ENCODE assay signal across 23 mouse cellular contexts in genomic region chr9:46468306-46468705, GRCm38 (mm10).
DNase-seq lines count a peak whose midpoint lies in the region; ATAC-seq lines count a peak whose summit lies in the region.
"Had no signal": no experiment of that assay in that cellular context is flagged by ENCODE, and none has a peak within 500 bp of the region (broad histone marks: within the 10 kb centered on the region; RNA-seq: fewer than 3 reads in every experiment).

No protein-coding gene starts in this region.

- 0 out of 2 replicates have a peak, but pooled peaks cover 2% of the 10 kb centered on the region for H3K9me3 ChIP-seq in forebrain, embryonic 14.5 days (replicated peaks; ENCODE audit: control insufficient read depth, low read length)
- peaks cover 6% of the 10 kb centered on the region; the same call in 1 of the 2 replicates for H3K9me3 ChIP-seq in forebrain, embryonic 10.5 days
- peaks cover 4% of the 10 kb centered on the region; the same call in 1 of the 2 replicates for H3K9me3 ChIP-seq in kidney, embryonic 16.5 days (ENCODE audit: low read length)
- H3K9me3 ChIP-seq: embryonic facial prominence, embryonic 15.5 days; heart, embryonic 15.5 days; hindbrain, embryonic 13.5 days had no signal

- H3K9ac ChIP-seq in forebrain, embryonic 14.5 days (ENCODE audit: low read length): no peak overlapping the region
- H3K9ac ChIP-seq in kidney, embryonic 16.5 days (replicated peaks; ENCODE audit: low read length): no peak overlapping the region
- H3K9ac ChIP-seq: embryonic facial prominence, embryonic 15.5 days; heart, embryonic 15.5 days; hindbrain, embryonic 13.5 days had no signal

- 8% methylated on average over 2 of the region's 2 CpGs for WGBS in forebrain, embryonic 14.5 days
- 28% methylated on average over 2 of the region's 2 CpGs for WGBS in forebrain, embryonic 10.5 days
- 20% methylated on average over 2 of the region's 2 CpGs for WGBS in kidney, embryonic 16.5 days

- H3K4me3 ChIP-seq in forebrain, embryonic 14.5 days (ENCODE audit: low read depth, low read length): no peak overlapping the region
- no peak overlapping the region for H3K4me3 ChIP-seq in forebrain, embryonic 10.5 days
- H3K4me3 ChIP-seq in kidney, embryonic 16.5 days (ENCODE audit: low read length): no peak overlapping the region
- H3K4me3 ChIP-seq: embryonic facial prominence, embryonic 15.5 days; erythroblast, embryonic 14.5 days; heart, adult 2 months; heart, embryonic 15.5 days; hindbrain, embryonic 13.5 days had no signal

- no peak for ATAC-seq in forebrain, embryonic 14.5 days
- peak; percentile 46 for ATAC-seq in kidney, embryonic 16.5 days (ENCODE audit: low FRiP score, low TSS enrichment)
- ATAC-seq: CD4-positive, CD25-positive, alpha-beta regulatory T cell, adult 4 months; forebrain, embryonic 16.5 days had no signal

- H3K27me3 ChIP-seq in forebrain, embryonic 14.5 days (replicated peaks; ENCODE audit: control insufficient read depth, insufficient read depth, low read length): 0 out of 2 replicates have a peak, but pooled peaks cover 4% of the 10 kb centered on the region
- peaks cover 94% of the 10 kb centered on the region for H3K27me3 ChIP-seq in forebrain, embryonic 10.5 days (ENCODE audit: poor library complexity, severe bottlenecking)
- H3K27me3 ChIP-seq in kidney, embryonic 16.5 days (ENCODE audit: insufficient read depth, low read length): no peaks in the 10 kb centered on the region
- H3K27me3 ChIP-seq: embryonic facial prominence, embryonic 15.5 days had no signal

- peak; percentile 33 for DNase-seq in forebrain, embryonic 14.5 days (ENCODE audit: low spot score)
- no peak for DNase-seq in forebrain, embryonic 10.5 days (ENCODE audit: extremely low spot score, low spot score)
- no peak for DNase-seq in kidney, postnatal 14 days
- DNase-seq in Muller cell, postnatal 12 days (ENCODE audit: inconsistent ontology term): peak; percentile 67
- peak; percentile 79 for DNase-seq in retina, embryonic 14.5 days (ENCODE audit: low spot score)
- DNase-seq in ovary, adult 18-20 months (ENCODE audit: low spot score): no peak
- DNase-seq: adrenal gland, postnatal 10 days; B cell, adult 2 months; cerebellum, adult 18-20 months; cerebellum, adult 9-11 months; cerebellum, postnatal 36 days; gastrocnemius, postnatal 14 days; heart, adult 2 months; heart, postnatal 14 days had no signal

- H3K27ac ChIP-seq in forebrain, embryonic 14.5 days (ENCODE audit: low read depth, low read length): 0 out of 2 replicates have a peak overlapping the region, but pooled peaks have one; percentile 1
- H3K27ac ChIP-seq in forebrain, embryonic 10.5 days: no peak overlapping the region
- H3K27ac ChIP-seq in kidney, embryonic 16.5 days (ENCODE audit: low read length): peak overlapping the region; percentile 70; the same call in 1 of the 2 replicates
- H3K27ac ChIP-seq: embryonic facial prominence, embryonic 15.5 days; heart, adult 2 months; heart, embryonic 15.5 days; hindbrain, embryonic 13.5 days had no signal

- no peaks in the 10 kb centered on the region for H3K36me3 ChIP-seq in forebrain, embryonic 14.5 days (ENCODE audit: control insufficient read depth, insufficient read depth, low read length)
- H3K36me3 ChIP-seq in forebrain, embryonic 10.5 days (replicated peaks): no peaks in the 10 kb centered on the region
- no peaks in the 10 kb centered on the region for H3K36me3 ChIP-seq in kidney, embryonic 16.5 days (ENCODE audit: insufficient read depth, low read length)
- H3K36me3 ChIP-seq: embryonic facial prominence, embryonic 15.5 days; G1E; heart, embryonic 15.5 days; hindbrain, embryonic 13.5 days had no signal

- H3K4me1 ChIP-seq in forebrain, embryonic 14.5 days (ENCODE audit: control insufficient read depth, insufficient read depth, low read length): no peaks in the 10 kb centered on the region
- H3K4me1 ChIP-seq in forebrain, embryonic 10.5 days: peaks cover 44% of the 10 kb centered on the region
- peaks cover 26% of the 10 kb centered on the region for H3K4me1 ChIP-seq in kidney, embryonic 16.5 days (ENCODE audit: insufficient read depth, low read length)
- H3K4me1 ChIP-seq: heart, embryonic 15.5 days had no signal

- H3K4me2 ChIP-seq in forebrain, embryonic 14.5 days (ENCODE audit: low read length): no peak overlapping the region
- no peak overlapping the region for H3K4me2 ChIP-seq in kidney, embryonic 16.5 days (replicated peaks; ENCODE audit: low read depth, low read length)
- H3K4me2 ChIP-seq: embryonic facial prominence, embryonic 15.5 days; heart, embryonic 11.5 days; heart, embryonic 15.5 days; hindbrain, embryonic 13.5 days had no signal

Comparison
In these comparisons a context has a peak if more than half of its experiments do, and no peak if none do; other contexts are left out.
1. DNase-seq: peak in forebrain, embryonic 14.5 days (single experiment), Muller cell, postnatal 12 days (single experiment) and retina, embryonic 14.5 days (single experiment); none in forebrain, embryonic 10.5 days (single experiment), kidney, postnatal 14 days (single experiment) and ovary, adult 18-20 months (single experiment).